Mouse (Mus musculus): ENCODE results near the gene Fut9.

The Fut9 gene

DNA sequence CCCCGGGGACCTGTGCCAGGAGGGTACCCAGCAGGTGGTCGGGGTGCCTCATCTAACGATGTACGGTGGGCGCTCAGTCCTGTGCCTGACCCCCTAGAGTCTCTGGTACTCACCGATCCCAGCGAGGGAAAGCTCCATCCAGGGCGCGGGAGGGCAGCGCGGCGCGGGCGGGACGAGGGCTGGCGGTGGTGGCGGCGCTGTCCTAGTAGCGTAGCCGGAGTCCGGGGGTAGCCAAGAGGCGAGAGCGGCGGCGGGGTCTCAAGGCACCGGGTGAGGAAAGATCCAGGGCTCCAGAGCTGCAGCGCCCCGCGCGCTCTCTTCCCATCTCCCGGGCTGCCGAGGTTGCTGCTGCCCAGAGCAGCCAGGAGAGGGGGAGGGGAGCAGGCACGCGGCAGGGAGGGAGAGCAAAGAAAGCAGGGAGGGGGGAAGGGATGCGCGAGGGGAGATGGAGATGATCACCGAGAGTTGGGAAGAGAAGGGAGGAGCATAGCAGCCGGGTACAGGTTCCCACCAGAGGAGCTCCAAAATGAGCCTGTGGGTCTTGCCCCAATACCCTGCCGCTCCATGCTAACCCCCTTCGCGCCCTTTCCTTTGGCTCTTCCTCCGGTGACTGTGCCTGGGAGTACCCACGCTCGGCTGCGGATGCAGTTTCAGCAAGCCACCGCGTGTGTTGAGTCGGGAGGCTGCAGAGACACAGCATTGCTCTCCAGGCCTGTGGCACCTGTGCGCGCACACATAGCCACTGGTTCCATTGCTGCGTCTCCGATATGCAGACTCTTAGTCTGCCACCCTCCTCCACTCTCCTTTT lies at the start of gene Fut9:
Gene Fut9, minus strand, starts transcription at position 769 of the 808 bp plus-strand sequence.
- CTCF ChIA-PET, result interaction anchor here (0.6 kb wide), 1 partner anchor 21 kb away, joined by 3 read pairs; no protein-coding TSS in a partner anchor

DNA sequence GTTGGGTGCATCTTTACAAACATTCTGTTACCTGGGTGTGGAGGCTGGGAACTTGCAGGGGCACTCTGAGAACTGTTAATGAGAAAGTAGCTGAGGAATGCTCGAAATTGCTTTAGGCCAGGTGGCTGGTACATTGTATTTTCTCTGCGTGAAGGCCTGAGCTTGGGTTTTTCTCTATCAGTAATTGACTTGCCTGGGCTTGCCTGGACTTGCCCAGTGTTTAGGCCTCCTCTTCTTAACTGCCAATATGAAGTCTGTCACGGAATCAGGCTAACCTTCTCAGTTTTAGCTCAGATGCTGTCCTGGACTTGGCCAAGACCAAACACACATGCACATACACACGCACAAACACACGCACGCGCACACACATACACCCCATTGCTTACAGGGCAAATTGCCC lies 15.7 kb upstream of the Fut9 start:
- CTCF ChIA-PET, result no interaction called here

DNA sequence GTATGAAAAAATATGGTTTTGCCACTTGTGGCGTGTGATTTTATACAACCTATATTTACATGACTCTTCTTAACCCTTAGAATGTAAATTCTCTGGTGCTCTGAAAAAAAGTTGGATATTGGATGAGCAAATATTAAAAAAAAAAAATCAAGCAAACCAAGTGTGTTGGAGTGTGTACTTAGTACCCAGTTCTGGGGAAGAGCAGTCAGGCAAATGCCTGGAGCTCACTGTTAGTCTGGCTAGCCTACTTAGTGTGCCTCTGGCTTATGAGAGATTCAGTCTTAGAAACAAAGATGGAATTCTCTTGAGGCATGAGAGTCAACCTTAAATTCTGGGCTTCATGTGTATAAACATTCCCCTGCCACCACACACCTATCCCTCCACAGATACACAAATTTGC lies 13.3 kb upstream of the Fut9 start:
- CTCF ChIA-PET, result no interaction called here

DNA sequence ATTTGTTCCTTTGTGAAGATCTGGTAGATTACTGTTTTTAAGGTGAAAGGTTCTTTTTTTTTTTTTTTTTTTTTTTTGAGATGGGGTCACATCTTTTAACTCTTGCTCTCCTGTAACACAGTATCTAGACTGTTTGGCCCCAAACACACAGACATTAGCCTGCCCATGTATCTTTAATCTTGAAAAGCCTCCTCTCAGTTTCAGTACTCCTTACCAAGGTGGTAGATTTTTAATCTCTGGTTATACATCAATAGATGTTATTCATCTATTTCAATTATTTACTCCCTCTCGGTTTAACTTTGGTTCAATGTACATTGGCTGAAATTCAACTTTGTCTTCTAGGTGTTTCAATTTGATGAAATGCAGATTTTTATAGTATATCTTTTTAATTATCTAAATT lies 10.0 kb upstream of the Fut9 start:
- CTCF ChIA-PET, result no interaction called here

DNA sequence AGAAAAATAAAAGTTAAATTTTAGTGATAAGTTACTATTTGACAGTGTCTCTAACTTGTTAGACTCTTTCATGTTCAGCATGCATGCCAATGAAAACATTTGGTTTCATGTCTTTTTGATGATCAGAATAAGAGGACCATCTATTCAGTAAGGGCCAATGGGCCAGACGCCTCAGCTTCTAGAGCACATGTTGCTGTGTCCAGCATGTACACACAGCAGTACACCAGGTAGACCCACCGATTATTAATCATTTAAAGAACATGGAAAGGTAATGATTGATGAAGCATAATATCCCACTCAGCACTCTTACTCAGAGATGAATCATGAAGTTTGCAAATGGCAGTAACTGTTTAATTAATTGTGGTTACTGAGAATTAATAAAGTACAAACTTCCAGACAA lies 1.7 kb upstream of the Fut9 start:
- CTCF ChIA-PET, result no interaction called here

GRCm38 (mm10) chr4:25800284-25800616 lies 206 bp upstream of the Fut9 start:
- CTCF ChIA-PET, result no interaction called here

- CTCF ChIA-PET, result interaction anchor here (0.6 kb wide), 1 partner anchor 20 kb away, joined by 3 read pairs; no protein-coding TSS in a partner anchor
Measured at GRCm38 (mm10) chr4:25799051-25799475, 981 bp downstream of the Fut9 start.

DNA sequence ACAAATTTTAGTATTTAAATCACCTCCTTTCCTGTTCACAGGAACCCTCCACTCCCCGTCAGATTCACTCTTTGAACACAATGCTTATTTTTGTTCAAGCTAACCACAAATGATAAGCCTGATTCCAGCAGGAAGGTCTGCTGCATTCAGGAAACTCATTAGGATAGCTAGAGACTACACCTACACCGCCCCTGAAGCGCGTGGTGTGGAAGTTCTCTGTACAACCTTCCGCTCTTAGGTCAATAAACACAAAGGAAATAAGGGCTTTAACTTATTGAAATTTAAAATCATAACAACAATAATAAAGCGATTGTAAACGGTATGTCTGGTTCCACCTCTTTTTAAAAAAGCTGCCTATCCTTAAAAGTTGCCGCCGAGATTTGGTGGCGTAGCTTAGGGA lies 1.6 kb downstream of the Fut9 start:
- CTCF ChIA-PET, result no interaction called here

GRCm38 (mm10) chr4:25796149-25796548 lies 3.9 kb downstream of the Fut9 start:
- CTCF ChIA-PET, result no interaction called here

DNA sequence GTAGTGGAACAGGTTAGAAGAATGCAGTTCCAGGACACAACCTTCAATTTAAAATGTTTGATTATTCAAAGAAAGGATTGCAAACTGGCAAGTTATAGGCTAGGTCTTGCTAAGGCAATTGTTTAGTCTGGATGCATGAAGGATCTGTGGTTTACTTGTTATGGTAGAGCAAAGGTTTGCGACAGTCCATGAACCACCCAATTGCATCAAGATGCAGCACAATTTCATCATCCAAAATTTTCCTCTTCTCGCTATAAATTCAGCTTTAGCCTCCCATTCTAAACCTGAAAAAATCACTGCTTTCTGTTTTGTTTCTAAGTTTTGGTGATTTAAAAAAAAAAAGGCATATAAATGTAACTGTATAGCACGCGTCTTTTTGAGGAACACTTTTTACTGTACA lies 14.8 kb downstream of the Fut9 start:
- CTCF ChIA-PET, result no interaction called here

GRCm38 (mm10) chr4:25768657-25769056 lies 31.4 kb downstream of the Fut9 start:
- CTCF ChIA-PET, result no interaction called here

GRCm38 (mm10) chr4:25763091-25763490 lies 37.0 kb downstream of the Fut9 start:
- CTCF ChIA-PET, result no interaction called here

DNA sequence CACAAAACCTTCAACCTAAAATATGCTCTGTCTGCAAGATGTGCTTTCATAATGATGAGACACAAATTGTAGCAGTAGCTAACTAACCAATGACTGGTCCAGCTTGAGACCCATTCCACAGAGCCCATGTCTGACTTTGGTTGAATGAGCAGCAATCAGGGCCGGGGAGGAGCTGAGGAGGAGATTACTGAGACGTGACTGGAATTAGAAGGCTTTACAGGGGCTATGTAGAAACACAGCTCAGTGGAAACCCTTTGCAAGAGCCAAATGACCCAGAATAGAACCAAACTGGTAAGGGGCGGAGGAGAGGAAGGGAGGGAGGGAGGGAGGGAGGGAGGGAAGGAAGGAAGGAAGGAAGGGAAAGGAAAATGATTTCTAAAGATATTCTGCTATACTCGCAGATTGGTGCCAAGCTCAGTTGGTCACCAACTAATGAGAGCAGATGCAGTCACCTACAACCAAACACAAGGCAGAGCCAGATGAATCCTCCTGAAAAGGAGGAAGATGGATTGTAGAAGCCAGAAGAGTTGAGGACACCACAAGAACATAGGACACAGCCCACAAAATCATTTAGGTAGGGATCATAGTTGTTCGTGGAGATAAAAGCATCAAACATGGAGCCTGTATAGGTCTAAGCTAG lies 42.0 kb downstream of the Fut9 start:
- CTCF ChIA-PET, result no interaction called here

DNA sequence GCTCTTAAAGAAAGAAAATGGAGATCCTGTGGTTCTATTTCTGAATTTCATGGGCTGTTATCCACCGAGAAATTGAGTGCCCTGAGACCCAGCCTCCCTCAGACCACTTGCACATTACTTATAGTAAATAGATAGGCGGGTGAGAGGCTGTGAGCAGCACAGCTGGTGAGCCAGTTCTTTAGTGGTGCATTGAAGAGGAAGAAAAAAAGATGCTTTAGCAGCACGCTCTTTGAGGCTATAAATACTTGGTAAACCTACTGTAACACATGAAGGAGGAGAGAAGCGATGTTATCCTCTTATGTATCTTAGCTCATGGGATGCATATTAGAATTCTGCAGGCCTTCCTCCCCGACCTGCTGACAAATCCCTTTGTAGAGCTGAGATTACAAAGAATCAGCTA lies 58.5 kb downstream of the Fut9 start:
- CTCF ChIA-PET, result no interaction called here

- CTCF ChIA-PET, result no interaction called here
Measured at GRCm38 (mm10) chr4:25738782-25739181, 61.3 kb downstream of the Fut9 start.

- CTCF ChIA-PET, result no interaction called here
Measured at GRCm38 (mm10) chr4:25721576-25721975, 78.5 kb downstream of the Fut9 start.

- CTCF ChIA-PET, result no interaction called here
Measured at GRCm38 (mm10) chr4:25713907-25714306, 86.1 kb downstream of the Fut9 start.

GRCm38 (mm10) chr4:25684976-25685375 lies 115.1 kb downstream of the Fut9 start:
- CTCF ChIA-PET, result no interaction called here

GRCm38 (mm10) chr4:25664196-25664595 lies 135.8 kb downstream of the Fut9 start:
- CTCF ChIA-PET, result no interaction called here

GRCm38 (mm10) chr4:25661204-25661727 lies 138.8 kb downstream of the Fut9 start:
- CTCF ChIA-PET, result no interaction called here

GRCm38 (mm10) chr4:25658792-25659191 lies 141.3 kb downstream of the Fut9 start:
- CTCF ChIA-PET, result no interaction called here

DNA sequence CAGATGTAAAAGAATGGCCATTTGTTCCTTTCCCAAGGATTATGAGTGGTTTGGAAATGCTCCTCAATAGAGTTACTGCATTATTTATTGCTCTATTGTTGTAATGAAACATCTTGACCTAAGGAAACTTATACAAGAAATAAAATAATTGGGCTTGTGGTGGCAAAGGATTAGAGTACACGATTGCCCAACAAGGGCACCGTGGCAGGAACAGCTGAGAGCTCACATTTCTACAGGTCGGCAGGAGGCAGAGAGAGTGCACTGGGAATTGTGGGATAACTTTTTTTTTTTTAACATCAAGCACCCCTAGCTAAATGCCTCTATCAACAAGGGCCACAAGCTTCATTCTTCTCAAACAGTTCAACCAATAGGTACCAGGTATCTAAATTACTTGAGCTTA lies 148.1 kb downstream of the Fut9 start:
- CTCF ChIA-PET, result no interaction called here

DNA sequence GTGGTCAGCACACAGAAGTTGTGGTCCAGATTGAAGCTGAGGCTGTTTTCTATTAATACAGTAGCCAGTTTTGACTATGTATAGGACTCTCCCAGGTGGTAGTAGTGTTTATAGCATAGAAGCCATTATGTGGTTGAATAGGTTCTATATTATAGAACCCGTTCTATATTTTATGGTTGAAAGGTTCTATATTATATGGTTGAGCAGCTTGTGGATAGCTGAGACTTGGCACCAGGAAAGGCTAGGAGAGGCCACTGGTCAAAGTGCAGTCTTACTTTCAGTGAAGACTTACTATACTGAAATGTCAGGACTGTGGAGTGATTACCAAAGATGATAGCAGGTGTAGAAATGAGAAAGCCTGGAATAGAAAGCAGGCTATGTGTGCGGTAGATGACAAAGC lies 151.9 kb downstream of the Fut9 start:
- CTCF ChIA-PET, result no interaction called here

DNA sequence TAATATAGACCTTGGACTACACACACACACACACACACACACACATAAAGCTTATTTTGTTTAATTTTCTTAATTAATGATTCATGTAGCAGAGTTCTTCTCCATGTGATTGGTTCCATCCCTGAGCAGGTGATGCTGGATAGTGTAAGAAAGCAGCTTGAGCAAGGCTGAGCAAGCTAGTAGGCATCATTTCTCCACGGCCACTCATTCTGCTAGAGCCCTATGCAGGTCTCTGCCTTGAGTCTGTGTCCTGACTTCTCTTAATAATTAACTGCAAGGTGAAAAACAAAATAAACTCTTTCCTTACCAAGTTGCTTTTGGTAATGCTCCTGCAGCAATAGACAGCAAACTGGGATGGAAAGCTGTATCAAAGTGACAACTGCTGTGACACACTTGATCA lies 152.5 kb downstream of the Fut9 start:
- CTCF ChIA-PET, result no interaction called here

Data from spleen, embryonic (tissue).